Mouse (Mus musculus) heart, embryonic 14.5 days (tissue): ENCODE results near the gene Txndc11. TPM values are rescaled to one million over a fixed set of nuclear protein-coding genes. Genes with fewer than 3 reads are reported as not detected.
A peak's percentile ranks its signal among the peaks of the same experiment; 100 is the strongest.

Source experiments
- ATAC-seq: fragments of 200-750 bp; cut with Nextera tagmentation; 2 replicates; pipeline ENCODE4 v1.8.0; 2017; ENCODE audit warnings: low read depth, moderate TSS enrichment; ENCODE audit not compliant: insufficient number of reproducible peaks, insufficient read depth, low FRiP score
- H3K27ac ChIP-seq, 2 experiments: fragments of 200-500 bp in 1 of 2; fragments of 300-500 bp in 1 of 2; sonication (generic) in 1 of 2; replicated peaks in 1 of 2; 2 replicates each; pipeline ENCODE4 v1.5.1; 2012 to 2014; ENCODE audit warnings: low read depth in 2 of 2, low read length in 2 of 2, control low read depth in 1 of 2, mild to moderate bottlenecking in 1 of 2, mixed read lengths in 1 of 2; ENCODE audit not compliant: control insufficient read depth in 1 of 2, insufficient read depth in 1 of 2
- H3K27me3 ChIP-seq: fragments of 300-500 bp; sonication (generic); 2 replicates; pipeline ENCODE4 v1.6.1; 2014; ENCODE audit warnings: mild to moderate bottlenecking, low read length, control low read depth; ENCODE audit not compliant: control insufficient read depth, insufficient read depth
- H3K36me3 ChIP-seq: fragments of 300-500 bp; sonication (generic); 2 replicates; pipeline ENCODE4 v1.6.1; 2014; ENCODE audit warnings: mild to moderate bottlenecking, control low read depth, low read length, mixed read lengths; ENCODE audit not compliant: control insufficient read depth, insufficient read depth
- H3K4me1 ChIP-seq, 2 experiments: fragments of 200-500 bp in 1 of 2; fragments of 300-500 bp in 1 of 2; sonication (generic) in 1 of 2; 2 replicates each; pipeline ENCODE4 v1.6.1; 2012 to 2014; ENCODE audit warnings: low read length in 2 of 2, control low read depth in 1 of 2, mixed read lengths in 1 of 2; ENCODE audit not compliant: control insufficient read depth in 2 of 2, insufficient read depth in 2 of 2
- H3K4me2 ChIP-seq: fragments of 300-500 bp; sonication (generic); 2 replicates; pipeline ENCODE4 v1.6.1; 2014; ENCODE audit warnings: mild to moderate bottlenecking, low read length
- H3K4me3 ChIP-seq, 2 experiments: fragments of 200-500 bp in 1 of 2; fragments of 300-500 bp in 1 of 2; sonication (generic) in 1 of 2; 2 replicates each; pipeline ENCODE4 v1.5.1; 2012 to 2014; ENCODE audit warnings: low read length in 2 of 2, mild to moderate bottlenecking in 2 of 2, control low read depth in 1 of 2, low read depth in 1 of 2, moderate library complexity in 1 of 2; ENCODE audit not compliant: control insufficient read depth in 1 of 2, insufficient read depth in 1 of 2
- H3K9ac ChIP-seq: fragments of 300-500 bp; sonication (generic); 2 replicates; pipeline ENCODE4 v1.6.1; 2014; ENCODE audit warnings: mild to moderate bottlenecking, low read length
- H3K9me3 ChIP-seq: fragments of 300-500 bp; sonication (generic); 2 replicates; pipeline ENCODE4 v1.6.1; 2016; ENCODE audit warnings: low read length, control low read depth; ENCODE audit not compliant: control insufficient read depth
- WGBS: fragments of 180-500 bp; shearing (Covaris S2); extraction: QIAGEN DNeasy Blood & Tissue Kit; methylation state at CpG from one replicate; pipeline ENCODE4 v1.1.7; 2014; 5-methylcytosine and 5-hydroxymethylcytosine counted together
- polyA plus RNA-seq: library from polyadenylated mRNA; unstranded; fragments of >200 nt; fragmentation: Nextera tagmentation; extraction: Ambion mirVana; gene quantifications from 2 replicates; pipeline ENCODE4 v1.2.1, GENCODE M21; 2014

Gene Txndc11
- polyA plus RNA-seq, 1 experiment from 2014 or later: 31.9 TPM

DNA sequence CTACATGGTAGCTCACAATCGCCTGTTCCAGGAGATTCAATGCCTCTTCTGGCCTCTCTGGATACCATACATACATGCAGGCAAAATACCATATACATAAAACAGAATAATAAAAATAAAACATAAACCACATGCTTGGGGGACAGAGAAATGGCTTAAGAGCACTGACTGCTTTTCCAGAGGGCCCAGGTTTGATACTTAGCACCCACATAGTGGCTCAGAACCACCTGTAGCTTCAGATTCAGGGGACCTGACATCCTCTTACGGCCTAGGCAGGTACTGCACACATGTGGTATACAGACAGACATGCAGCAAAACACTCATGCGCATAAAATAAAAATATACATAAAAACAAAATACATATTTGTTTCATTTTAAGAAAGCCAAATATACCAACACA is 48.2 kb downstream of the Txndc11 start:
- Histone ChIP-seq H3K4me2 (no peak overlapping the region), H3K36me3 (peaks cover 98% of the 10 kb centered on the region), H3K27me3 (no peaks in the 10 kb centered on the region), H3K4me3 (no peak overlapping the region), H3K27ac (no peak overlapping the region), H3K9ac (no peak overlapping the region), H3K9me3 (no peaks in the 10 kb centered on the region), H3K4me1 (no peaks in the 10 kb centered on the region)
- ATAC-seq: no peak
- 97% methylated on average over 3 of the region's 3 CpGs for WGBS

- H3K36me3 ChIP-seq: peaks cover 100% of the 10 kb centered on the region
- ATAC-seq: no peak
Observed at GRCm38 (mm10) chr16:11084181-11084580, 50.3 kb downstream of the Txndc11 start.

GRCm38 (mm10) chr16:11078216-11078869 is 56.1 kb downstream of the Txndc11 start:
- peaks cover 98% of the 10 kb centered on the region for H3K36me3 ChIP-seq
- H3K27me3 ChIP-seq: no peaks in the 10 kb centered on the region
- H3K4me1 ChIP-seq: 0 out of 4 replicates have a peak, but pooled peaks cover 2 to 7% of the 10 kb centered on the region in 2 experiments
- H3K9me3 ChIP-seq: no peaks in the 10 kb centered on the region
- ATAC-seq: peak; percentile 53; the same call in 1 of the 2 replicates
- H3K4me3 ChIP-seq: no peak overlapping the region
- 35% methylated on average over 3 of the region's 3 CpGs for WGBS
- no peak overlapping the region for H3K4me2 ChIP-seq
- H3K27ac ChIP-seq: peak overlapping the region in 1 of 2 experiments; percentile 46; a peak in 1 of 4 replicates
- no peak overlapping the region for H3K9ac ChIP-seq

More at GRCm38 (mm10) chr16:11084181-11084580, 50.3 kb downstream of the Txndc11 start:
- Histone ChIP-seq H3K9me3 (no peaks in the 10 kb centered on the region), H3K4me3 (no peak overlapping the region), H3K27ac (no peak overlapping the region), H3K4me1 (no peaks in the 10 kb centered on the region), H3K9ac (no peak overlapping the region), H3K27me3 (no peaks in the 10 kb centered on the region), H3K4me2 (no peak overlapping the region)
- WGBS: 87% methylated on average over 8 of the region's 8 CpGs

DNA sequence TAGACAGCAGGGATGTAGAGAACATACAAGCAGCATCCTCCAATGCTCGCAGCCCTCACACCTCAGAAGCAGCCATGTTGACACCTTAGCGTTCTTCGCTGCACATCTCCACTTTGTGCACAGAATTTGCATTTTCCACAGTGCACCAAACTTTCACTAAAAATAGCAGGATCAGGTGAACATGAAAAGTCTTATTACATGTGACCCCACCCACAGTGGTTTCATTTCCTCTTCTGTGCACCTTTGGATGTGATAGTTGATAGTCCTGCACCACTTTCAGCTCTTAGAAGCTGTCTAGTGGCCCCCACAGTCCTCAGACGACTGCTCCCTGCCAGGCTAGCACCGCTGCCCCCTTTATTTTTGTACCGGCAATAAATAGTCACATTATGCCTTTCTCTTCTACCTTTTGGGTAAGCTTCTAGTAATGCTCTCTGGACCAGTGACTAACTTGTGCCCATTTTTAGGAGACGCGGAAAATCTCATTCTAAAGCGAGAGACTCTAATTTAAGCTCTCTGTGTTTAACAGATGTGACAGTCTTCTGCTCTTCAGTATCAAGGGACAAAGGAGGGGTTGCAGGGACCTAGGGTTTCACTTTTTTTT is 56.7 kb downstream of the Txndc11 start:
- Histone ChIP-seq H3K4me2 (no peak overlapping the region), H3K27ac (no peak overlapping the region), H3K36me3 (peaks cover 98% of the 10 kb centered on the region), H3K4me3 (no peak overlapping the region), H3K9me3 (no peaks in the 10 kb centered on the region), H3K4me1 (0 out of 4 replicates have a peak, but pooled peaks cover 2 to 7% of the 10 kb centered on the region in 2 experiments), H3K27me3 (no peaks in the 10 kb centered on the region), H3K9ac (no peak overlapping the region)
- no peak for ATAC-seq
- 84% methylated on average over 9 of the region's 9 CpGs for WGBS

DNA sequence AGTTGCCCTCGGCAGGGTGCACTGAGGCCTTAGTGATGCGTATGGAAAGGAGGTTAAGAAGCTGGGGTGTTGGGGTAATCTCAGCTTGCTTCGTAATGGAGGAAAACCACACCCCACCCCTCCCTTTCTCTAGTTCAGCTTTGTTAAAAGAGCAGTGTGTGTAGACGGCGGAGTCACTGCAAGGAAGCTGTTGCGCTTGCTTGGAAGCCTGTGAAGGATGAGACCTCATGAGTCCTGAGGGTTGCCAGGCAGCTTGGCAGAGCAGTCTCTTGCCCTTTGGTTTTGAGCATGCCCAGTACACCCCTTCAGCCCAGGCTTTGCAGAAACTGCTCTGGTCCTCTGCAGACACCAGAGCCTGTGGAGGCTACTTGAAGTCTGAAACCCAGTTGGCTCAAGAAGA is 61.4 kb downstream of the Txndc11 start:
- no peak overlapping the region for H3K4me3 ChIP-seq
- 83% methylated on average over 6 of the region's 6 CpGs for WGBS
- H3K36me3 ChIP-seq: peaks cover 73% of the 10 kb centered on the region
- no peaks in the 10 kb centered on the region for H3K27me3 ChIP-seq
- H3K9me3 ChIP-seq: no peaks in the 10 kb centered on the region
- no peak overlapping the region for H3K27ac ChIP-seq
- H3K9ac ChIP-seq: no peak overlapping the region
- no peak overlapping the region for H3K4me2 ChIP-seq
- H3K4me1 ChIP-seq: peaks cover 24 to 33% of the 10 kb centered on the region in 2 experiments
- no peak for ATAC-seq

- 71% methylated on average over 8 of the region's 8 CpGs for WGBS
- no peak overlapping the region for H3K4me3 ChIP-seq
- H3K9ac ChIP-seq: no peak overlapping the region
- peaks cover 68% of the 10 kb centered on the region for H3K36me3 ChIP-seq
- H3K4me2 ChIP-seq: no peak overlapping the region
- H3K27me3 ChIP-seq: no peaks in the 10 kb centered on the region
- ATAC-seq: no peak
- H3K9me3 ChIP-seq: no peaks in the 10 kb centered on the region
- H3K4me1 ChIP-seq: peaks cover 29 to 38% of the 10 kb centered on the region in 2 experiments
- no peak overlapping the region for H3K27ac ChIP-seq
Observed at GRCm38 (mm10) chr16:11072454-11072853, 62.0 kb downstream of the Txndc11 start.

DNA sequence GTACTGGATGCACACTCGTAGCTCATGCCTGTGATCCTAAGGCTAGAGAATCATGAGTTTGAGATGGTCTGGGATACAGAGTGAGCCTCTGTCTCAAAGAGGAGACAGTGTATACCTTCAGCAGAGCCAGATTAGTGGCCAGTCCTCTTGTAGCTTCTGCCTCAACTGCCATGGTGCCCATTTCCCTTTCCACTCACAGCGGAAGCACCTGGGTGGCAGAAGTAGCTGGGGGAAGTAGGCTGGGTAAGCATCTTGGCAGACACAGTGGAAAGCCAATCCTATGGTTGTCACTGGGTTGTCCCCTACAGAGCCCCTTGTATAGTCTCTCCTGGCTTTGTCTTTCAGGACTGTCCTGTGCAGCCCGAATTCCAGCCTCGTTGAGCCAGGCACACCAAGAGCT is 62.6 kb downstream of the Txndc11 start:
- H3K4me3 ChIP-seq: no peak overlapping the region
- 92% methylated on average over 4 of the region's 4 CpGs for WGBS
- ATAC-seq: no peak
- no peaks in the 10 kb centered on the region for H3K27me3 ChIP-seq
- peaks cover 33 to 42% of the 10 kb centered on the region in 2 experiments for H3K4me1 ChIP-seq
- no peak overlapping the region for H3K27ac ChIP-seq
- H3K9me3 ChIP-seq: no peaks in the 10 kb centered on the region
- H3K4me2 ChIP-seq: no peak overlapping the region
- H3K9ac ChIP-seq: no peak overlapping the region
- H3K36me3 ChIP-seq: peaks cover 62% of the 10 kb centered on the region
